Mouse (Mus musculus) MEL (cell line): Measurements from ENCODE around the gene Gm17268. TPM values are rescaled to one million over a fixed set of nuclear protein-coding genes. Genes with fewer than 3 reads are reported as not detected.

ENCODE experiments used
- DNase-seq: peaks from one replicate; pipeline ENCODE4 v3.0.0; 2011; ENCODE audit warnings: low read depth, low spot score
- H3K27ac ChIP-seq: 2 replicates; pipeline ENCODE4 v1.5.1; 2012; ENCODE audit warnings: low read depth, mild to moderate bottlenecking, control low read depth, low read length, moderate library complexity; ENCODE audit not compliant: control insufficient read depth
- H3K27me3 ChIP-seq, 2 experiments: fragments of 150-350 bp in 1 of 2; sonication (generic) in 1 of 2; 2 replicates each; pipeline ENCODE4 v1.6.1; 2012; ENCODE audit warnings: low read length in 2 of 2, mild to moderate bottlenecking in 2 of 2, improper control_type of control experiment in 1 of 2, moderate library complexity in 1 of 2; ENCODE audit not compliant: insufficient read depth in 2 of 2, control insufficient read depth in 1 of 2
- H3K36me3 ChIP-seq, 2 experiments: 2 replicates each; pipeline ENCODE4 v1.6.1; 2012 to 2014; ENCODE audit warnings: low read length in 2 of 2, improper control_type of control experiment in 1 of 2, inconsistent platforms in 1 of 2, mild to moderate bottlenecking in 1 of 2; ENCODE audit not compliant: insufficient read depth in 2 of 2, control insufficient read depth in 1 of 2
- H3K4me1 ChIP-seq, 2 experiments: fragments of 150-350 bp in 1 of 2; sonication (generic) in 1 of 2; 2 replicates each; pipeline ENCODE4 v1.6.1; 2012; ENCODE audit warnings: low read length in 2 of 2, improper control_type of control experiment in 1 of 2, mild to moderate bottlenecking in 1 of 2; ENCODE audit not compliant: insufficient read depth in 2 of 2, control insufficient read depth in 1 of 2
- H3K4me3 ChIP-seq, 2 experiments: fragments of 150-350 bp in 1 of 2; sonication (generic) in 1 of 2; 2 replicates each; pipeline ENCODE4 v1.5.1; 2012; ENCODE audit warnings: low read depth in 2 of 2, low read length in 2 of 2, mild to moderate bottlenecking in 2 of 2, moderate library complexity in 2 of 2, control low read depth in 1 of 2, improper control_type of control experiment in 1 of 2; ENCODE audit not compliant: control insufficient read depth in 1 of 2, insufficient read depth in 1 of 2
- H3K79me2 ChIP-seq: 2 replicates; pipeline ENCODE4 v1.6.1; 2012; ENCODE audit warnings: mild to moderate bottlenecking, low read length, moderate library complexity; ENCODE audit not compliant: control insufficient read depth, poor library complexity, insufficient read depth
- H3K9ac ChIP-seq: 2 replicates; pipeline ENCODE4 v1.6.1; 2012; ENCODE audit warnings: low read depth, mild to moderate bottlenecking, control low read depth, low read length, moderate library complexity; ENCODE audit not compliant: control insufficient read depth, poor library complexity, severe bottlenecking
- H3K9me3 ChIP-seq: fragments of 150-350 bp; sonication (generic); replicated peaks from 2 replicates; pipeline ENCODE4 v1.6.1; 2012; ENCODE audit warnings: mild to moderate bottlenecking, low read length, improper control_type of control experiment, moderate library complexity; ENCODE audit not compliant: insufficient read depth
- CHD1 ChIP-seq: IDR thresholded peaks from 2 replicates; pipeline ENCODE4 v1.6.1; 2012; ENCODE audit warnings: low read depth, mild to moderate bottlenecking, inconsistent platforms, low read length, improper control_type of control experiment
- CHD2 ChIP-seq: IDR thresholded peaks from 2 replicates; pipeline ENCODE4 v1.6.1; 2011; ENCODE audit warnings: low read length, improper control_type of control experiment
- CTCF ChIP-seq, 3 experiments: IDR thresholded peaks in 2 of 3; conservative IDR thresholded peaks in 1 of 3; 2 replicates each; pipeline ENCODE4 v1.5.1; 2011 to 2012; ENCODE audit warnings: low read length in 3 of 3, low read depth in 2 of 3, mild to moderate bottlenecking in 2 of 3, improper control_type of control experiment in 1 of 3, inconsistent platforms in 1 of 3, mixed read lengths in 1 of 3, moderate library complexity in 1 of 3; ENCODE audit not compliant: control insufficient read depth in 1 of 3, insufficient read depth in 1 of 3, poor library complexity in 1 of 3, severe bottlenecking in 1 of 3
- E2F4 ChIP-seq: IDR thresholded peaks from 2 replicates; pipeline ENCODE4 v1.6.1; 2011; ENCODE audit warnings: low read depth, low read length, improper control_type of control experiment, borderline replicate concordance
- ELF1 ChIP-seq: IDR thresholded peaks from 2 replicates; pipeline ENCODE4 v1.6.1; 2014; ENCODE audit warnings: low read depth, mild to moderate bottlenecking, inconsistent platforms, low read length, improper control_type of control experiment, moderate library complexity
- ETS1 ChIP-seq: IDR thresholded peaks from 2 replicates; pipeline ENCODE4 v1.6.1; 2012; ENCODE audit warnings: low read depth, mild to moderate bottlenecking, inconsistent platforms, low read length, improper control_type of control experiment, moderate library complexity
- GABPA ChIP-seq: IDR thresholded peaks from 2 replicates; pipeline ENCODE4 v1.6.1; 2012; ENCODE audit warnings: low read depth, mild to moderate bottlenecking, inconsistent platforms, low read length, improper control_type of control experiment, moderate library complexity
- HCFC1 ChIP-seq: IDR thresholded peaks from 2 replicates; pipeline ENCODE4 v1.6.1; 2012; ENCODE audit warnings: low read depth, mild to moderate bottlenecking, inconsistent platforms, low read length, improper control_type of control experiment, moderate library complexity
- KAT2A ChIP-seq: conservative IDR thresholded peaks from 2 replicates; pipeline ENCODE4 v1.6.1; 2012; ENCODE audit warnings: low read depth, low read length, improper control_type of control experiment, inconsistent platforms
- MAFK ChIP-seq: IDR thresholded peaks from 2 replicates; pipeline ENCODE4 v1.6.1; 2011; ENCODE audit warnings: low read depth, mild to moderate bottlenecking, low read length, improper control_type of control experiment, borderline replicate concordance
- MAZ ChIP-seq: IDR thresholded peaks from 2 replicates; pipeline ENCODE4 v1.6.1; 2012; ENCODE audit warnings: low read depth, mild to moderate bottlenecking, inconsistent platforms, low read length, improper control_type of control experiment
- MEF2A ChIP-seq: IDR thresholded peaks from 2 replicates; pipeline ENCODE4 v1.6.1; 2014; ENCODE audit warnings: low read depth, mild to moderate bottlenecking, inconsistent platforms, low read length, improper control_type of control experiment; ENCODE audit not compliant: poor library complexity, insufficient replicate concordance, severe bottlenecking; ENCODE audit errors: extremely low read depth
- MXI1 ChIP-seq: IDR thresholded peaks from 2 replicates; pipeline ENCODE4 v1.6.1; 2011; ENCODE audit warnings: mild to moderate bottlenecking, low read depth, low read length, improper control_type of control experiment
- MYB ChIP-seq: IDR thresholded peaks from 2 replicates; pipeline ENCODE4 v1.6.1; 2011; ENCODE audit warnings: mild to moderate bottlenecking, low read depth, low read length, improper control_type of control experiment
- MYC ChIP-seq: IDR thresholded peaks from 2 replicates; pipeline ENCODE4 v1.6.1; 2011; ENCODE audit warnings: low read depth, mild to moderate bottlenecking, low read length, improper control_type of control experiment, moderate library complexity
- RAD21 ChIP-seq: IDR thresholded peaks from 2 replicates; pipeline ENCODE4 v1.6.1; 2011; ENCODE audit warnings: mild to moderate bottlenecking, low read depth, low read length, improper control_type of control experiment
- RCOR1 ChIP-seq: IDR thresholded peaks from 2 replicates; pipeline ENCODE4 v1.6.1; 2012; ENCODE audit warnings: low read depth, mild to moderate bottlenecking, inconsistent platforms, low read length, improper control_type of control experiment
- SMC3 ChIP-seq: IDR thresholded peaks from 2 replicates; pipeline ENCODE4 v1.6.1; 2011; ENCODE audit warnings: low read depth, low read length, improper control_type of control experiment
- TAL1 ChIP-seq: IDR thresholded peaks from 2 replicates; pipeline ENCODE4 v1.6.1; 2012; ENCODE audit warnings: mild to moderate bottlenecking, inconsistent platforms, low read length, moderate library complexity, mixed read lengths
- TBP ChIP-seq: IDR thresholded peaks from 2 replicates; pipeline ENCODE4 v1.8.0; 2011; ENCODE audit warnings: low read depth, low read length, improper control_type of control experiment
- TCF12 ChIP-seq: IDR thresholded peaks from 2 replicates; pipeline ENCODE4 v1.6.1; 2014; ENCODE audit warnings: low read depth, mild to moderate bottlenecking, inconsistent platforms, low read length, improper control_type of control experiment, moderate library complexity
- UBTF ChIP-seq: IDR thresholded peaks from 2 replicates; pipeline ENCODE4 v1.6.1; 2012; ENCODE audit warnings: low read depth, mild to moderate bottlenecking, inconsistent platforms, low read length, improper control_type of control experiment, moderate library complexity, borderline replicate concordance; ENCODE audit not compliant: insufficient read depth
- USF1 ChIP-seq: IDR thresholded peaks from 2 replicates; pipeline ENCODE4 v1.6.1; 2014; ENCODE audit warnings: low read depth, mild to moderate bottlenecking, inconsistent platforms, low read length, improper control_type of control experiment, moderate library complexity
- USF2 ChIP-seq, 2 experiments: IDR thresholded peaks; 2 replicates each; pipeline ENCODE4 v1.6.1; 2011 to 2012; ENCODE audit warnings: improper control_type of control experiment in 2 of 2, low read length in 2 of 2, borderline replicate concordance in 1 of 2, inconsistent platforms in 1 of 2, low read depth in 1 of 2, mild to moderate bottlenecking in 1 of 2; ENCODE audit not compliant: insufficient read depth in 1 of 2
- ZMIZ1 ChIP-seq: IDR thresholded peaks from 2 replicates; pipeline ENCODE4 v1.6.1; 2012; ENCODE audit warnings: low read depth, mild to moderate bottlenecking, inconsistent platforms, low read length, improper control_type of control experiment, moderate library complexity
- polyA plus RNA-seq, 2 experiments: library from polyadenylated mRNA; stranded (reverse) in 1 of 2; unstranded in 1 of 2; fragments of >175 nt in 1 of 2; fragments of >200 nt in 1 of 2; gene quantifications; 2 replicates each; pipeline versions ENCODE4 v1.2.1 to v1.2.4; 2012; ENCODE audit warnings: low replicate concordance in 2 of 2, low read depth in 1 of 2; ENCODE audit not compliant: insufficient read length in 2 of 2, insufficient read depth in 1 of 2, missing spikeins in 1 of 2
- total RNA-seq: library from RNA; depleted of rRNA; stranded (reverse); fragments of 300-350 nt; gene quantifications from 2 replicates; pipeline ENCODE4 v1.2.3, GENCODE M21; 2012

The Gm17268 gene
- total and polyA plus RNA-seq, 3 experiments, result not detected

DNA sequence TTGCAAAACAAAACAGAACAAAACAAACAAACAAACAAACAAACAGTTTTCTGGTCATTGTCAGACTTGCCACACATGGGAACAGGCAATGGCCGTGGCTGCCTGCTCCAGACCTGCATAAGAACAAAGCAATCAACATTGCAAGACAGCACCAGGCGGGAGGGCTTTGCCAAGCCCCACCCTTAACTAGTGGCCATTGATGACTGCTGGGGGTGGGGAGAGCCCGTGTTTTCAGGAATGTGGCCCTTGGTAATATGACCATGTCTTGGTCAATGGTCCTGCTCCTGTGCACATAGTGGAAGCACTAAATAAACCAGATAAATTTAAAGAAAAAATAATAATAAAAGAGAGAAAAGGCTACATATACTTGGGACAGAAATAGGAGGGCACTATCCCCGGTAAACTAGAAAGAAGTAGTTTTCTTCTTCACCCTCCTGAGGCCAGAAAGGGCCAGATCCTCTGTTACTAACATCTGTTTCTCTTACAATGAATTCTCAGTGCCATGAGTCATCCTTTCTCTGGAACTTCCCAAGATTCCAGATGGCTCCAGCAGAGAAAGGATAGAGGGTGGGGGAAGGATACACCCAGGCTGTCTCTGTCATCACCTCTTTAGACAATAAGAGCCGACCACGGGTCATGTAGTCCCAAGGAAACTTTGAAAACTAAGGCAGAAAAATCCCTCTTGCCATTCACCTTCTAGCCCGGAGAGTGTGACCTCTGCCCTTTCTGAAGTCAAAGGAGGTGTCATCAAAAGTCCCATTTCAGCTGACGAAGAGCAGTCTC, 26.8 kb downstream of the Gm17268 start:
- Histone ChIP-seq H3K79me2 (no peaks in the 10 kb centered on the region), H3K36me3 (no peaks in the 10 kb centered on the region), H3K9me3 (no peaks in the 10 kb centered on the region), H3K9ac (no peak overlapping the region), H3K4me1 (no peaks in the 10 kb centered on the region), H3K27me3 (no peaks in the 10 kb centered on the region), H3K27ac (no peak overlapping the region), H3K4me3 (no peak overlapping the region)
- no peak for DNase-seq
- TF ChIP-seq MYC (no peak), ZMIZ1 (no peak), ELF1 (no peak), MAFK (no peak), RAD21 (no peak), GABPA (no peak), MEF2A (no peak), CHD2 (no peak), E2F4 (no peak), HCFC1 (no peak), MAZ (no peak), UBTF (no peak), MYB (no peak), USF2 (IDR thresholded peaks at IDR 0.05; ENCODE audit: borderline replicate concordance in 1 of 2, insufficient read depth in 1 of 2, low read depth in 1 of 2, low read length in 2 of 2) (no peak), RCOR1 (no peak), CTCF (IDR thresholded peaks at IDR 0.05 in 2 of 3, conservative IDR thresholded peaks at IDR 0.05 in 1 of 3; ENCODE audit: control insufficient read depth in 1 of 3, insufficient read depth in 1 of 3, low read depth in 2 of 3, low read length in 3 of 3, poor library complexity in 1 of 3, severe bottlenecking in 1 of 3) (no peak), USF1 (no peak)

DNA sequence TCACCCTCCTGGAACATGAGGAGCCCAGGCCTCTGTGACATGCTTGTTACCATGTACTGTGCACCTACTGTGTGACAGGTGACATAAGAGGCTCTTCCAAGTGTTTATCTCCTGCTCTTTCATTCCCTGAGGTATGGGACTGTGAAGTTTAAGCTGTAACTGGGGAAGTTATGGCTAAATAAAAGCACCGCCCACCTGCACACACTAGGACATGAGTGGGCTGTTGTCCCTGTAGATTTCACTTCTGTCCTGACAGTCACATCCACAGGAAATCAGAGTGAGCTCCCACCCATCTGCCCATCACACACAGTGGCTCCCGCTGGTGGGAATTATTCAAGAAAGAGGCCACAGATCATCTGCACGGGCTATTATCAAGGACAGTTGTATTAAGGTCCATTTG, 28.2 kb downstream of the Gm17268 start:
- H3K9me3 ChIP-seq, result no peaks in the 10 kb centered on the region
- H3K27ac ChIP-seq, result no peak overlapping the region
- TF ChIP-seq ZMIZ1, result no peak
- no peak for TF ChIP-seq CHD1
- TF ChIP-seq MEF2A, result no peak
- TF ChIP-seq RCOR1, result no peak
- no peak for TF ChIP-seq SMC3
- TF ChIP-seq TAL1, result no peak
- no peak for TF ChIP-seq UBTF
- no peak for TF ChIP-seq MAZ
- TF ChIP-seq HCFC1, result no peak
- no peak for TF ChIP-seq KAT2A
- no peak for TF ChIP-seq TCF12
- no peak for TF ChIP-seq MXI1
- no peak for TF ChIP-seq ETS1
- no peak for TF ChIP-seq TBP
- TF ChIP-seq, all 39 proteins: peak for 0
- Histone ChIP-seq H3K9ac (no peak overlapping the region), H3K4me1 (no peaks in the 10 kb centered on the region), H3K79me2 (no peaks in the 10 kb centered on the region), H3K27me3 (no peaks in the 10 kb centered on the region), H3K36me3 (no peaks in the 10 kb centered on the region), H3K4me3 (no peak overlapping the region)
- no peak for DNase-seq
